Mouse (Mus musculus): ENCODE measurements around the gene Camk2g. TPM values are rescaled to one million over a fixed set of nuclear protein-coding genes. Genes with fewer than 3 reads are reported as not detected.
A peak's percentile ranks its signal among the peaks of the same experiment; 100 is the strongest.

Gene Camk2g
- polyA plus RNA-seq, 2 experiments from 2014 or later = 32.6 to 37.8 TPM

- ATAC-seq = no peak
Observed at GRCm38 (mm10) chr14:20806116-20806840, 12.4 kb upstream of the Camk2g start.

GRCm38 (mm10) chr14:20804964-20805672, 11.2 kb upstream of the Camk2g start:
- no peak for ATAC-seq

GRCm38 (mm10) chr14:20804481-20804880, 10.6 kb upstream of the Camk2g start:
- ATAC-seq = no peak

GRCm38 (mm10) chr14:20803606-20803938, 9.7 kb upstream of the Camk2g start:
- ATAC-seq = peak; percentile 60

GRCm38 (mm10) chr14:20802926-20803605, 9.2 kb upstream of the Camk2g start:
- ATAC-seq = peak; percentile 7

GRCm38 (mm10) chr14:20798761-20799160, 4.9 kb upstream of the Camk2g start:
- ATAC-seq = peak; percentile 74

GRCm38 (mm10) chr14:20798300-20798699, 4.4 kb upstream of the Camk2g start:
- ATAC-seq = peak; percentile 2

- no peak for ATAC-seq
Observed at GRCm38 (mm10) chr14:20796643-20797042, 2.8 kb upstream of the Camk2g start.

GRCm38 (mm10) chr14:20796170-20796569, 2.3 kb upstream of the Camk2g start:
- ATAC-seq = no peak

- ATAC-seq = no peak
Observed at GRCm38 (mm10) chr14:20795423-20796152, 1.7 kb upstream of the Camk2g start.

- no peak for ATAC-seq
Observed at GRCm38 (mm10) chr14:20794589-20794988, 701 bp upstream of the Camk2g start.

GRCm38 (mm10) chr14:20792922-20793757, 748 bp downstream of the Camk2g start:
- peak; percentile 2 for ATAC-seq

- no peak for ATAC-seq
Observed at GRCm38 (mm10) chr14:20792243-20792921, 1.5 kb downstream of the Camk2g start.

GRCm38 (mm10) chr14:20791511-20792242, 2.2 kb downstream of the Camk2g start:
- ATAC-seq = no peak

- ATAC-seq = no peak
Observed at GRCm38 (mm10) chr14:20790996-20791395, 2.9 kb downstream of the Camk2g start.

GRCm38 (mm10) chr14:20790445-20790844, 3.4 kb downstream of the Camk2g start:
- ATAC-seq = no peak

GRCm38 (mm10) chr14:20789593-20789992, 4.3 kb downstream of the Camk2g start:
- ATAC-seq = no peak

- no peak for ATAC-seq
Observed at GRCm38 (mm10) chr14:20788151-20788550, 5.7 kb downstream of the Camk2g start.

- no peak for ATAC-seq
Observed at GRCm38 (mm10) chr14:20786611-20787015, 7.3 kb downstream of the Camk2g start.

- ATAC-seq = no peak
Observed at GRCm38 (mm10) chr14:20786020-20786419, 7.9 kb downstream of the Camk2g start.

GRCm38 (mm10) chr14:20785231-20785630, 8.7 kb downstream of the Camk2g start:
- ATAC-seq = peak; percentile 97
